Mouse (Mus musculus) ES-Bruce4 (cell line): ENCODE results near the gene Krtap27-1. TPM values are rescaled to one million over a fixed set of nuclear protein-coding genes. Genes with fewer than 3 reads are reported as not detected.

ENCODE experiments used
- H3K27ac ChIP-seq: 2 replicates; pipeline ENCODE4 v1.5.1; 2012; ENCODE audit warnings: low read length, inconsistent platforms; ENCODE audit not compliant: insufficient read depth
- H3K27me3 ChIP-seq: 2 replicates; pipeline ENCODE4 v1.6.1; 2012; ENCODE audit warnings: mild to moderate bottlenecking, low read length, inconsistent platforms; ENCODE audit not compliant: control insufficient read depth, poor library complexity, insufficient read depth, severe bottlenecking
- H3K36me3 ChIP-seq: 2 replicates; pipeline ENCODE4 v1.6.1; 2012; ENCODE audit warnings: inconsistent platforms, mild to moderate bottlenecking, low read length, moderate library complexity; ENCODE audit not compliant: control insufficient read depth, poor library complexity, insufficient read depth, severe bottlenecking
- H3K4me1 ChIP-seq: one replicate; pipeline ENCODE4 v1.8.1; 2011; ENCODE audit warnings: low read length; ENCODE audit not compliant: control insufficient read depth, insufficient read depth
- H3K4me3 ChIP-seq: 2 replicates; pipeline ENCODE4 v1.5.1; 2011; ENCODE audit warnings: low read depth, mild to moderate bottlenecking, low read length
- H3K9ac ChIP-seq: 2 replicates; pipeline ENCODE4 v1.6.1; 2012; ENCODE audit warnings: low read depth, mild to moderate bottlenecking, inconsistent platforms; ENCODE audit not compliant: poor library complexity, severe bottlenecking
- H3K9me3 ChIP-seq: replicated peaks from 2 replicates; pipeline ENCODE4 v1.6.1; 2012; ENCODE audit warnings: mild to moderate bottlenecking, low read length, inconsistent platforms; ENCODE audit not compliant: control insufficient read depth, poor library complexity, insufficient read depth, severe bottlenecking
- CTCF ChIP-seq: IDR thresholded peaks from one replicate; pipeline ENCODE4 v1.8.1; 2011; ENCODE audit warnings: low read depth, low read length
- EP300 ChIP-seq: IDR thresholded peaks from 2 replicates; pipeline ENCODE4 v1.6.1; 2011; ENCODE audit warnings: low read depth, low read length; ENCODE audit not compliant: insufficient read depth
- POLR2A ChIP-seq: IDR thresholded peaks from one replicate; pipeline ENCODE4 v1.8.1; 2011; ENCODE audit warnings: low read length; ENCODE audit not compliant: insufficient read depth
- polyA plus RNA-seq: library from polyadenylated mRNA; stranded (reverse); fragments of >200 nt; gene quantifications from 2 replicates; pipeline ENCODE4 v1.2.4, GENCODE M21; 2011; ENCODE audit warnings: low read depth; ENCODE audit not compliant: missing spikeins, insufficient read depth, insufficient read length

Krtap27-1 gene
- polyA plus RNA-seq, 1 experiment = not detected

DNA sequence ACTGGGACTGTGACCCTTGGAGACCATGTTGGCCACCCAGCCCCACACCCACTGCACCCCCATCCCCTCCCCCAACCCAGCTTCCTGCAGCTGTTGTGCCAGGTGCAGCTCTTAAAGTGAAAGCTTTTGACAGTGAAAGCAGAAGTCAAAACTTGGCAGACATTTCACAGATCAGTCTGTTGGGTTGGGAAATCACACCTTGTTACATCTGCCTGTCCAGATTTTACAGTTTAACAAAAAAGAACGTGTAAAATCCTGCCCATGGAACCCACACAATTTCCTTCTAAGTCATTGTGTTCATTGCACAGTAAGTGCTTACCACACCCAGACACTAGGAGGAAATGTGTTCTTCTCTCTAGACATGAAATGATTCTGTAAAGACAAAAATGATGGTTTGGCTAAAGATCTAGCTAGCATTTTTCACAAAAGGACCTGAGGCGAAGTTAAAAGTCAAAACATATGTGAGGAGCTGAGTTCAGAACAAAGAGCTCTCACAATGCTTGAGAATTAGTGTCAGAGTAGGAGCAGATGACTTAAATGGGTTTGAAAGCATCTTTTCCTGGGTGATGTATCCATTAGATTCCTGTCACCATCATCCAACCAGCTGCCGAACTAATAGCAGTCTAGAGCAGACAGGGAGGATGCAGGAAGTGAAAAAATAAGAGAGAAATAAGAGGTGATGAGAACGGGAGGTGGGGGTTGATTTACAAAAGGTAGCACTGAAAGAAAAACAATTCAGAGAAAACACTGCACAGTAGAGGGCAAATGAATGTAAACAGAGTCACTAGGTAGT, 29.8 kb upstream of the Krtap27-1 start:
- H3K36me3 ChIP-seq = no peaks in the 10 kb centered on the region
- H3K9ac ChIP-seq = no peak overlapping the region
- TF ChIP-seq POLR2A (no peak), CTCF (no peak), EP300 (no peak)
- H3K9me3 ChIP-seq = no peaks in the 10 kb centered on the region
- no peak overlapping the region for H3K27ac ChIP-seq
- no peaks in the 10 kb centered on the region for H3K27me3 ChIP-seq
- H3K4me1 ChIP-seq = no peaks in the 10 kb centered on the region
- no peak overlapping the region for H3K4me3 ChIP-seq

DNA sequence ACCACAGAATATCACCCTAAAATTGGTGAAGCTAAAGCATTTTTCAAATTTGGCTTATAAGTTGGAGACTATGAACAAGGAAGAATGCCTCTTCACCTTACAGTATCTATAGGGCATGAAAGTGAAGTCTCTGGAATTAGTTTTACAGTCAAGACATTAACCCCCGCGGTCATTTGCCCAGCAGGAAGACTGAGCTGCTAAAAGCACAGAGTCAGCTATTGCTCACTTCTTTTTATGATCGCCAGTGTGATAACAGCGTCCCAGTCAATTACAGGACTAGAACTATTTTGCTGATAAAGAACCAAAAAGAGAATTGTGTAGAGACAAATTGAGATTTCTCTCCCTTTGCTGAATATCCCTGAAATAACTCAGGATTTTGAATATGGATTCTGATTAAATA, 24.8 kb upstream of the Krtap27-1 start:
- Histone ChIP-seq H3K4me3 (no peak overlapping the region), H3K27ac (no peak overlapping the region), H3K36me3 (no peaks in the 10 kb centered on the region), H3K9me3 (no peaks in the 10 kb centered on the region), H3K27me3 (no peaks in the 10 kb centered on the region), H3K9ac (no peak overlapping the region), H3K4me1 (no peaks in the 10 kb centered on the region)
- TF ChIP-seq POLR2A (no peak), CTCF (no peak)

DNA sequence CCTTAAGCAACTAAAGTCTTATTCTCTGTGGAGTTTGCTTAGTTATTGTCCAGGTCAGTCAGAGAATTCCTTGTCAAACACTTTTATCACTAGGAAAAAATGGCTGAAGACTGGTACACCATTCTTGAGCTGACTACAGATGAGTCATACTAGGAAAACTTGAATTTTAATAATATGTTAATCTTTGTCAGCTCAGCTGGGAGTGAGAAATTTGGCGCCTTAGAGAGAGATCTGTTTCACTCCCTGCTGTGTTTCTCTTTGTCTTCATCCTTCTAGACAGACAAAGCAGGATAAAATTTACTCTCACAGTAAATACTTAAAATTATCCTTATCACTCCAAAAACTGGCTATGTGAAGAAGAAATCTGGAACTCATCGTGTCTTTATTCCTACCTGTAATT, 9.8 kb upstream of the Krtap27-1 start:
- H3K4me1 ChIP-seq = no peaks in the 10 kb centered on the region
- no peak overlapping the region for H3K27ac ChIP-seq

DNA sequence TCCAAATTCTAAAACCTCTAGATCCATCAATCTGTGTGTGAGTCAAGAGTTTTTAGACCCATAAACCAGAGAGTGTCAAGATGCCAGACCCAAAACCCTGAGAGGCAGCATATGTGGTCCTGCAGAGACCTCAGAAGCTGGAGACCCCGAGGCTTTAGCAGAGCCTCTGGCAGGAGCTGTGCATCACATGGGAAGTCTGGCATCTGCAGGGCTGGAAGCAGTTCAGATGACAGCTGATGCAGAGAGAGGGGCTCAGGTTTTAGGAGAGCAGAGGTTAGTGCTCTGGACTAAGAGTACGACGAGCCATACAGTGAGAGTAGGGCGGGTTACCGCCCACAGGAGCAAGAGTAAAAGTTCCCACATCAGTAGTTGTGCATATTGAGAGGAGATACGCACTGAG, 7.6 kb upstream of the Krtap27-1 start:
- H3K9ac ChIP-seq = no peak overlapping the region
- H3K4me3 ChIP-seq = no peak overlapping the region
- no peaks in the 10 kb centered on the region for H3K36me3 ChIP-seq
- H3K27me3 ChIP-seq = no peaks in the 10 kb centered on the region
- no peaks in the 10 kb centered on the region for H3K9me3 ChIP-seq
- H3K4me1 ChIP-seq = no peaks in the 10 kb centered on the region
- TF ChIP-seq POLR2A (no peak), CTCF (no peak)
- H3K27ac ChIP-seq = no peak overlapping the region

More for the DNA sequence above, 9.8 kb upstream of the Krtap27-1 start:
- Histone ChIP-seq H3K36me3 (no peaks in the 10 kb centered on the region), H3K27me3 (no peaks in the 10 kb centered on the region), H3K4me3 (no peak overlapping the region), H3K9ac (no peak overlapping the region), H3K9me3 (no peaks in the 10 kb centered on the region)
- TF ChIP-seq CTCF (no peak), POLR2A (no peak), EP300 (no peak)

DNA sequence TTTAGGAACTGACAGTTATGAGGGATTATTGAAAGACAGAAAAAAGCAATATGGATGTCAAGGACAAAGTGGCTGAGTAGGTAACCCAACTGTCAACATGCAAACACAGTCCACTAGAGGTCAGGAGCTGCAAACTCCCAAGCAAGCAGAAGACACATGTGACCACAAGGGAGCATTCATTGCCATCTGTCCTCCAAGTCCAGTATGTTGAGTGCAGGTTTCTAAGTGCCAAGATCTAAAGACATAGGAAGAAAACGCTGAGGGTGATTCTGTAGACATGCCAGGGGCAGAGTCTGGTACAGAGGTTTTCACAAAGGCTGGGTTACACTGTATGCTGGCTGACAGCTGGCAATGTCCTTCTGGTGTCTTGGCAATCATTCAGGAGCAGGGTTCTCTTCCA, 14.0 kb downstream of the Krtap27-1 start:
- Histone ChIP-seq H3K36me3 (no peaks in the 10 kb centered on the region), H3K4me3 (no peak overlapping the region), H3K27ac (no peak overlapping the region), H3K27me3 (no peaks in the 10 kb centered on the region), H3K4me1 (no peaks in the 10 kb centered on the region), H3K9me3 (no peaks in the 10 kb centered on the region), H3K9ac (no peak overlapping the region)
- TF ChIP-seq CTCF (peak; percentile 17), POLR2A (no peak)

DNA sequence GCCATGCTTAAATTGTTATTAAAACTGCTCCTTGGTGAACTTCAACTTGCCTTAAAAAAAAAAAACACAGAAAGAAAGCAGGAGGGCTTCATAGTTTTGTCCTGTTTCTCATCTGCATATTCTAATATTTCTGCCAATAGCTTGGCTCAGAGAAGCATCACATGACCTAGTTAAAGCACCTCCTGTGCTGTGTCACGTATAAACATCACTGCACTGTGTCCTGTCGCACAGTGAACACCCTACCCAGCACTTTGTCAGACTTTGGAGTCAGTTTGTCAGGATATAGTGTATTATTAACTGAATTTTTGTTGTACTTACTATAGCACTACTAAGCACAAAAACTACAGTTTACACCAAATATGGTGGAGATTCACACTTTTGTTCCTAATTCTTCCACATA, 19.5 kb downstream of the Krtap27-1 start:
- Histone ChIP-seq H3K4me3 (no peak overlapping the region), H3K27ac (no peak overlapping the region), H3K9me3 (no peaks in the 10 kb centered on the region), H3K27me3 (no peaks in the 10 kb centered on the region), H3K36me3 (no peaks in the 10 kb centered on the region), H3K4me1 (no peaks in the 10 kb centered on the region), H3K9ac (no peak overlapping the region)
- TF ChIP-seq EP300 = no peak
- no peak for TF ChIP-seq POLR2A
- no peak for TF ChIP-seq CTCF
